Mouse (Mus musculus) heart, embryonic 12.5 days (tissue): ENCODE data around the gene Gpatch3. TPM values are rescaled to one million over a fixed set of nuclear protein-coding genes. Genes with fewer than 3 reads are reported as not detected.

Experiments used
- ATAC-seq: fragments of 200-750 bp; cut with Nextera tagmentation; 2 replicates; pipeline ENCODE4 v1.8.0; 2017; ENCODE audit warnings: moderate TSS enrichment, moderate library complexity; ENCODE audit not compliant: insufficient number of reproducible peaks, low FRiP score
- H3K27ac ChIP-seq: fragments of 300-500 bp; sonication (generic); 2 replicates; pipeline ENCODE4 v1.5.1; 2016; ENCODE audit warnings: mild to moderate bottlenecking, moderate library complexity; ENCODE audit not compliant: poor library complexity, severe bottlenecking
- H3K27me3 ChIP-seq: fragments of 300-500 bp; sonication (generic); replicated peaks from 2 replicates; pipeline ENCODE4 v1.6.1; 2016; ENCODE audit warnings: mild to moderate bottlenecking, moderate library complexity
- H3K36me3 ChIP-seq: fragments of 300-500 bp; sonication (generic); 2 replicates; pipeline ENCODE4 v1.6.1; 2016; ENCODE audit warnings: mild to moderate bottlenecking, moderate library complexity
- H3K4me1 ChIP-seq: fragments of 300-500 bp; sonication (generic); replicated peaks from 2 replicates; pipeline ENCODE4 v1.6.1; 2016; ENCODE audit warnings: mild to moderate bottlenecking
- H3K4me2 ChIP-seq: fragments of 300-500 bp; sonication (generic); 2 replicates; pipeline ENCODE4 v1.6.1; 2016; ENCODE audit warnings: mild to moderate bottlenecking, moderate library complexity
- H3K4me3 ChIP-seq: fragments of 300-500 bp; sonication (generic); 2 replicates; pipeline ENCODE4 v1.5.1; 2016; ENCODE audit warnings: mild to moderate bottlenecking
- H3K9ac ChIP-seq: fragments of 300-500 bp; sonication (generic); 2 replicates; pipeline ENCODE4 v1.6.1; 2016; ENCODE audit warnings: mild to moderate bottlenecking, moderate library complexity
- H3K9me3 ChIP-seq: fragments of 300-500 bp; sonication (generic); replicated peaks from 2 replicates; pipeline ENCODE4 v1.6.1; 2016; ENCODE audit warnings: mild to moderate bottlenecking, moderate library complexity
- WGBS: fragments of 180-500 bp; shearing (Covaris S2); methylation state at CpG from one replicate; pipeline ENCODE4 v1.1.7; 2016; 5-methylcytosine and 5-hydroxymethylcytosine counted together
- polyA plus RNA-seq: library from polyadenylated mRNA; unstranded; fragments of >200 nt; fragmentation: Nextera tagmentation; extraction: Ambion mirVana; gene quantifications from 2 replicates; pipeline ENCODE4 v1.2.1, GENCODE M21; 2016

The Gpatch3 gene
- polyA plus RNA-seq, 1 experiment from 2014 or later = 6.9 TPM

- Histone ChIP-seq H3K9ac (no peak overlapping the region), H3K4me3 (no peak overlapping the region), H3K4me1 (peaks cover 22% of the 10 kb centered on the region), H3K27me3 (peaks cover 6% of the 10 kb centered on the region; the same call in 1 of the 2 replicates), H3K27ac (no peak overlapping the region), H3K9me3 (no peaks in the 10 kb centered on the region), H3K36me3 (peaks cover 9% of the 10 kb centered on the region), H3K4me2 (no peak overlapping the region)
- WGBS = 51% methylated on average over 10 of the region's 10 CpGs
- no peak for ATAC-seq
Observed at GRCm38 (mm10) chr4:133557041-133557717, 17.4 kb upstream of the Gpatch3 start.

GRCm38 (mm10) chr4:133559846-133560245 lies 14.7 kb upstream of the Gpatch3 start:
- peaks cover 9% of the 10 kb centered on the region for H3K36me3 ChIP-seq
- no peak overlapping the region for H3K4me2 ChIP-seq
- peaks cover 5% of the 10 kb centered on the region; the same call in 1 of the 2 replicates for H3K9me3 ChIP-seq
- no peak overlapping the region for H3K4me3 ChIP-seq
- no peak overlapping the region for H3K27ac ChIP-seq
- H3K4me1 ChIP-seq = no peaks in the 10 kb centered on the region
- H3K27me3 ChIP-seq = peaks cover 6% of the 10 kb centered on the region; the same call in 1 of the 2 replicates
- no peak overlapping the region for H3K9ac ChIP-seq
- WGBS = 72% methylated on average over 4 of the region's 4 CpGs
- ATAC-seq = no peak

GRCm38 (mm10) chr4:133561622-133562021 lies 12.9 kb upstream of the Gpatch3 start:
- H3K4me2 ChIP-seq = no peak overlapping the region
- no peaks in the 10 kb centered on the region for H3K4me1 ChIP-seq
- no peak for ATAC-seq
- H3K27ac ChIP-seq = no peak overlapping the region
- H3K4me3 ChIP-seq = no peak overlapping the region
- H3K9me3 ChIP-seq = peaks cover 5% of the 10 kb centered on the region; the same call in 1 of the 2 replicates
- 0 out of 2 replicates have a peak, but pooled peaks cover under 1% of the 10 kb centered on the region for H3K36me3 ChIP-seq
- 70% methylated on average over 4 of the region's 4 CpGs for WGBS
- no peak overlapping the region for H3K9ac ChIP-seq
- no peaks in the 10 kb centered on the region for H3K27me3 ChIP-seq

GRCm38 (mm10) chr4:133563123-133563571 lies 11.4 kb upstream of the Gpatch3 start:
- 75% methylated on average over 11 of the region's 11 CpGs for WGBS
- Histone ChIP-seq H3K27me3 (no peaks in the 10 kb centered on the region), H3K27ac (no peak overlapping the region), H3K9me3 (peaks cover 5% of the 10 kb centered on the region; the same call in 1 of the 2 replicates), H3K36me3 (no peaks in the 10 kb centered on the region), H3K4me1 (no peaks in the 10 kb centered on the region), H3K4me3 (no peak overlapping the region), H3K4me2 (no peak overlapping the region), H3K9ac (no peak overlapping the region)
- no peak for ATAC-seq

GRCm38 (mm10) chr4:133567251-133567650 lies 7.3 kb upstream of the Gpatch3 start:
- H3K4me3 ChIP-seq = no peak overlapping the region
- H3K27me3 ChIP-seq = no peaks in the 10 kb centered on the region
- no peak overlapping the region for H3K27ac ChIP-seq
- peaks cover 5% of the 10 kb centered on the region; the same call in 1 of the 2 replicates for H3K9me3 ChIP-seq
- WGBS = 23% methylated on average over 8 of the region's 8 CpGs
- H3K4me1 ChIP-seq = no peaks in the 10 kb centered on the region
- peak overlapping the region; percentile 10; the same call in 1 of the 2 replicates for H3K4me2 ChIP-seq
- ATAC-seq = no peak
- no peak overlapping the region for H3K9ac ChIP-seq
- no peaks in the 10 kb centered on the region for H3K36me3 ChIP-seq

GRCm38 (mm10) chr4:133569291-133570065 lies 5.1 kb upstream of the Gpatch3 start:
- no peaks in the 10 kb centered on the region for H3K27me3 ChIP-seq
- WGBS = 80% methylated on average over 10 of the region's 10 CpGs
- ATAC-seq = no peak
- no peak overlapping the region for H3K4me2 ChIP-seq
- peaks cover 3% of the 10 kb centered on the region; the same call in 1 of the 2 replicates for H3K9me3 ChIP-seq
- H3K9ac ChIP-seq = no peak overlapping the region
- H3K4me1 ChIP-seq = no peaks in the 10 kb centered on the region
- H3K36me3 ChIP-seq = no peaks in the 10 kb centered on the region
- no peak overlapping the region for H3K27ac ChIP-seq
- no peak overlapping the region for H3K4me3 ChIP-seq

GRCm38 (mm10) chr4:133570066-133570466 lies 4.5 kb upstream of the Gpatch3 start:
- Histone ChIP-seq H3K9me3 (no peaks in the 10 kb centered on the region), H3K27me3 (no peaks in the 10 kb centered on the region), H3K27ac (no peak overlapping the region), H3K4me1 (peaks cover 1% of the 10 kb centered on the region; the same call in 1 of the 2 replicates), H3K9ac (no peak overlapping the region; the same call in 1 of the 2 replicates), H3K36me3 (no peaks in the 10 kb centered on the region), H3K4me2 (no peak overlapping the region), H3K4me3 (no peak overlapping the region)
- WGBS = 54% methylated on average over 10 of the region's 10 CpGs
- ATAC-seq = no peak

- WGBS = under 1% methylated on average over 41 of the region's 41 CpGs
- Histone ChIP-seq H3K9me3 (no peaks in the 10 kb centered on the region), H3K27ac (no peak overlapping the region), H3K9ac (peak overlapping the region; percentile 81), H3K4me2 (peak overlapping the region; percentile 92), H3K4me3 (peak overlapping the region; percentile 69), H3K36me3 (peaks cover 22% of the 10 kb centered on the region), H3K4me1 (peaks cover 9% of the 10 kb centered on the region; the same call in 1 of the 2 replicates), H3K27me3 (no peaks in the 10 kb centered on the region)
- ATAC-seq = peak; percentile 56
Observed at GRCm38 (mm10) chr4:133574843-133575202, 278 bp downstream of the Gpatch3 start.

- Histone ChIP-seq H3K9me3 (no peaks in the 10 kb centered on the region), H3K4me2 (no peak overlapping the region), H3K4me1 (peaks cover 9% of the 10 kb centered on the region; the same call in 1 of the 2 replicates), H3K9ac (no peak overlapping the region), H3K4me3 (no peak overlapping the region), H3K27ac (no peak overlapping the region), H3K27me3 (no peaks in the 10 kb centered on the region), H3K36me3 (peaks cover 51% of the 10 kb centered on the region)
- 74% methylated on average over 12 of the region's 12 CpGs for WGBS
- no peak for ATAC-seq
Observed at GRCm38 (mm10) chr4:133577983-133578382, 3.4 kb downstream of the Gpatch3 start.

- peak overlapping the region; percentile 100 for H3K4me2 ChIP-seq
- H3K36me3 ChIP-seq = peaks cover 68% of the 10 kb centered on the region
- no peaks in the 10 kb centered on the region for H3K27me3 ChIP-seq
- peak overlapping the region; percentile 98 for H3K4me3 ChIP-seq
- H3K27ac ChIP-seq = peak overlapping the region; percentile 72
- WGBS = 57% methylated on average over 6 of the region's 6 CpGs
- 0 out of 2 replicates have a peak, but pooled peaks have one; percentile 24 for ATAC-seq
- peak overlapping the region; percentile 90 for H3K9ac ChIP-seq
- H3K4me1 ChIP-seq = peaks cover 15% of the 10 kb centered on the region
- no peaks in the 10 kb centered on the region for H3K9me3 ChIP-seq
Observed at GRCm38 (mm10) chr4:133583690-133584058, 9.1 kb downstream of the Gpatch3 start.
